Mouse (Mus musculus) lung, adult 2 months (tissue): ENCODE results near the gene Ccnyl1. TPM values are rescaled to one million over a fixed set of nuclear protein-coding genes. Genes with fewer than 3 reads are reported as not detected.

Source experiments
- DNase-seq: peaks from one replicate; pipeline ENCODE4 v3.0.0; 2022
- H3K4me1 ChIP-seq: fragments of 200-500 bp; 2 replicates; pipeline ENCODE4 v1.6.1; 2011; ENCODE audit warnings: low read length; ENCODE audit not compliant: control insufficient read depth, insufficient read depth
- H3K4me3 ChIP-seq: fragments of 200-500 bp; replicated peaks from 2 replicates; pipeline ENCODE3; 2011; ENCODE audit warnings: low read depth, mild to moderate bottlenecking, control low read depth, low read length; ENCODE audit errors: extremely low read depth
- CTCF ChIP-seq: fragments of 200-500 bp; IDR thresholded peaks from 2 replicates; pipeline ENCODE4 v1.5.1; 2011; ENCODE audit warnings: mild to moderate bottlenecking, low read length, control low read depth; ENCODE audit not compliant: insufficient read depth
- POLR2A ChIP-seq: fragments of 200-500 bp; IDR thresholded peaks from 2 replicates; pipeline ENCODE4 v1.6.1; 2011; ENCODE audit warnings: low read depth, mild to moderate bottlenecking, control low read depth, low read length, borderline replicate concordance; ENCODE audit errors: extremely low read depth
- WGBS: fragments of 180-500 bp; shearing (Covaris S2); methylation state at CpG from one replicate; pipeline ENCODE4 v1.1.7; 2018; 5-methylcytosine and 5-hydroxymethylcytosine counted together
- polyA plus RNA-seq: library from polyadenylated mRNA; depleted of rRNA; stranded (reverse); fragments of >200 nt; gene quantifications from 2 replicates; pipeline ENCODE4 v1.2.3, GENCODE M21; 2012

The Ccnyl1 gene
- polyA plus RNA-seq, 1 experiment, result 26.8 TPM

- DNase-seq, result no peak
- Histone ChIP-seq H3K4me1 (no peaks in the 10 kb centered on the region), H3K4me3 (no peak overlapping the region)
- no peak for TF ChIP-seq CTCF
- no peak for TF ChIP-seq POLR2A
- whole genome bisulfite sequencing, result 87% methylated on average over 2 of the region's 2 CpGs
Measured at GRCm38 (mm10) chr1:64667111-64667633, 23.1 kb upstream of the Ccnyl1 start.

DNA sequence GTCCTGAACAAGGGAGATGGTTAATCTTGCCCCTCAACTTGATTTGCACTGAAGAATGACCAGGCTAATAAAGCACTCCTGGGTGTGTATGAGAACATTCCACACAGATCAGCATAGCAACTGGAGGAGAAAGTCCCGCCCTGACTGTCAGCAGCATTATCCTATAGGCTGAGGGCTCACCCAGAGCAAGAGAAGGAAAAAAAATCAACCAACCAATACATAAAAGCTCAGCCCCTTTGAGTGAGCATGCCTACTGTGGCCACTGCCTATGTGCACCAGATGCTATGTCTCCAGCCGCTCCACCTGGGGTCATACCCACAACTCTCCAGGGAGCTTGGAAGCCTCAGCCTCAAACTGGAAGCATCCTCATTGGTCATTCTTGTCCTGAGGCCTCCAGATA lies 20.8 kb upstream of the Ccnyl1 start:
- H3K4me3 ChIP-seq, result no peak overlapping the region
- DNase-seq, result no peak
- WGBS, result 91% methylated on average over 2 of the region's 2 CpGs
- H3K4me1 ChIP-seq, result no peaks in the 10 kb centered on the region
- TF ChIP-seq CTCF, result no peak
- TF ChIP-seq POLR2A, result no peak

DNA sequence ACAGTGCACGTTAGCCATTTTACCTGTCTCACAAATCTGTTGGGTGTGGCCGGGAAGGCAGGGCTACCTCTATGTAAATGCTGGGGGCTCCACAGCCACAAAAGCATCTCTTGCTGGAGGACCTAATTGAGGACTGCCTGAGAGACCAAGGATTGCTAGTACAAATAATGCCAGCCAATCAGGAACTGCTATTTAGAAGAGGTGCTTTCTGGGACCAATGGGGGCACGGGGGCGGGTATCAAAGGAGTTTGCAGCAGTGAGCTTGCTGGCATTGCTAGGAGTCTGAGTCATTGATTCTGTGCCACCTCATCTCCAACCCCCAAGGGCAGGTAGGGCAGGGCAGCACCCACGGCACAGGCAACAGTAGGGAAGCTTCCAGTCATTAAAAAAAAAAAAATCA lies 16.3 kb upstream of the Ccnyl1 start:
- Histone ChIP-seq H3K4me1 (no peaks in the 10 kb centered on the region), H3K4me3 (no peak overlapping the region)
- WGBS, result 92% methylated on average over 5 of the region's 5 CpGs
- TF ChIP-seq POLR2A (no peak), CTCF (no peak)
- no peak for DNase-seq

DNA sequence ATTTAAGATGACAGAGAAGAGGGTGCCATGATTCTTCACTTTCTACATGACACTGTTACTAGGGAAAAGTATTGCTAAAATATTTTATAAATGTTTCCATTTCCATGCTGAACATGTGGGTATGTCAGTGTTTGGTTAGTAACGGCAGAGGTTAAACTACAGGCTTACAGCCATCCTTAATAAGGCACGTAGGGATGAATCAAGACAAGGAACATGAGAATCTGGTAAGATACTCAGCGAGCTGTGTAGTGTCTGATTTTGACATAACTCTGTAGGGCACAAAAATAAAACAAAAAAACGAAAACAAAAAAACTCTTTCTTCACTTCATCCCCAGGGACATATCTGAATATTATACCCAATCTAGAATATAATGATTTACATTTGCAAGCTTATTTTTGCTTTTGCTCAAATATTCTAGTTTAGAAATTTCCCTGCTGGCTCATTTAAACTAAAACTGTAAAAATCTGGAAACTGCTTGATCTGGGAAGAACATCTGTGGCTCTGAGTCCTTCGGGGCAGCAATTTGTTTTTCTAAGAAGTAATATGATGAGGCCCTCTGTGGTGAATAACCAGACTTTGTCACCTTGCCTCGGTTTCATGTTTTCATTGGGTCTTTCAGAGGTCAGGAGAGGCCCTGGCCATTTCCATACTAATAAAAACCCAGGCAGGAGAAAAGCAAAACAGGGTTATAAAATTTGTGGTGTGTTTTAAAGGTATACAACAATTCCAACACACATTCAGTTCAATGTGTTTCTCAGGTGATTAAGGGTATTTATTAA lies 14.0 kb upstream of the Ccnyl1 start:
- TF ChIP-seq POLR2A (no peak), CTCF (no peak)
- H3K4me1 ChIP-seq, result no peaks in the 10 kb centered on the region
- 60% methylated on average over 6 of the region's 6 CpGs for WGBS
- DNase-seq, result no peak
- H3K4me3 ChIP-seq, result no peak overlapping the region

GRCm38 (mm10) chr1:64681499-64681898 lies 8.8 kb upstream of the Ccnyl1 start:
- no peak for TF ChIP-seq CTCF
- no peak for TF ChIP-seq POLR2A
- 90% methylated on average over 3 of the region's 3 CpGs for WGBS
- no peak for DNase-seq
- no peaks in the 10 kb centered on the region for H3K4me1 ChIP-seq
- no peak overlapping the region for H3K4me3 ChIP-seq

DNA sequence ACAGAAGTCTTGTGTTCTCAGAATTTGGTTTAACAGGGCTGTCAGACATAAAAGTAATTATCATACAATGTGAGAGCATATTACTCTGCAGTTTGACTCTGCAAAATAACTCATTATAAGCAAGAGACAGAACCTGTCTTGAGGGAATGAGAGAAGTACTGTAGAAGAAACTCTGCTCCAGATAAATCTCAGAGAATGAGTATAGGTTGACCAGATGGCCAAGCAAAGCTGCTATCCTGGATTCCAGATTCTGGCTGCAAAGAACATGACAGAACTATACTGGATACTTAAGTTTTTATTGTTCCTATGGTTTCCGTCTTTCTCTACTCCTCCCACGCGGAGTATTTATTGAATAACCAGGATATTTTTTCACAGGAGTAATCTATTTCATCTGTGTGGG lies 7.2 kb upstream of the Ccnyl1 start:
- 97% methylated on average over 3 of the region's 3 CpGs for WGBS
- TF ChIP-seq POLR2A (no peak), CTCF (no peak)
- Histone ChIP-seq H3K4me3 (no peak overlapping the region), H3K4me1 (no peaks in the 10 kb centered on the region)
- no peak for DNase-seq

- 95% methylated on average over 2 of the region's 2 CpGs for WGBS
- TF ChIP-seq CTCF (no peak), POLR2A (no peak)
- H3K4me3 ChIP-seq, result no peak overlapping the region
- no peaks in the 10 kb centered on the region for H3K4me1 ChIP-seq
- no peak for DNase-seq
Measured at GRCm38 (mm10) chr1:64684440-64684839, 5.8 kb upstream of the Ccnyl1 start.

DNA sequence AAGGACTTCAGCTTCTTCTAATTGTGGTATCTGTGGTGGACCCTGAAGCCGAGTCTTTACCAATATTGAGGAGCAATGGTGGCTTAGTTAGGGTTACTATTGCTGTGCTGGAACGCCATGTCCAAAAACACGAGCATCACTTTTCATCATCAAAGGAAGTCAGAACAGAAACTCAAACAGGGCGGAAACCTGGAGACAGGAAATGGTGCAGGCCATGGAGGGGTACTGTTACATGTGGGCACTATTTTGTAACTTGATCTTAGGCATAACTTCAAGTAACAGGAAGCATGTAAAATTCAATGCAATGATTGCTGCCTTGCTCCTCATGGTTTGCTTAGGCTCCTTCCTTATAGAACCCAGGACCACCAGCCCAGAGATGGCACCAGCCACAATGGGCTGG lies 2.2 kb upstream of the Ccnyl1 start:
- TF ChIP-seq POLR2A (no peak), CTCF (no peak)
- WGBS, result 67% methylated on average over 4 of the region's 4 CpGs
- Histone ChIP-seq H3K4me1 (peaks cover 3% of the 10 kb centered on the region), H3K4me3 (no peak overlapping the region)
- DNase-seq, result no peak

DNA sequence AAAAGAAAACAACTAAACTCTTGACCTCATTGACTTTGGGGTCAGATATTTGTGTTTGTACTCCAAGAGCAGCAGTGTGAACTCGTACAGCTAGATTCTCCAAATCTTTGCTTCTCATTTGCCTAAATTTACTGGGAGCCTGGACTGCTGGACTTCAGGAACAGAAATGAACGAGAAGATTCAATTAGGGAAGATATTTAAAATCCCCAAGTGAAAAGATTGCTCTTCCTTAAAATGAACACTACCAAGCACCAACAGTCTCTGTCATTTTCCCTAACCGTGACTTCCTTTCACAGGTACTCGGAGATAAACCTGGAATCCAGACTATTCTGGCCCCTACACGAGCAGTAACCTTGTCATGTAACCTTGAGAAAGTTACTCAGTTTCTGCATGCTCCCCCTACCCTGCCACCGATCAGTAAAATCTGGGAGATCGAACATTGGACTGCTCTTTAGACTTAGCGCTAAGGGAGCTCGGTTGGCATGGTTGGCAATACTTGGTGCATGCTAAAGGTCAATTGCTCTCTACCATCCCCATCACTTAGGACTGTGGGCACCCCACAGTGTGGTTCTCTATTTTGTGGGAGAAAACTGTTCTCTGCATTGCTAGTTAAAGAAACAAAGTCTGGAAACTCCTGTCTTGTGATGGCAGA lies 568 bp upstream of the Ccnyl1 start:
- Histone ChIP-seq H3K4me1 (peaks cover 3% of the 10 kb centered on the region), H3K4me3 (no peak overlapping the region)
- TF ChIP-seq POLR2A, result no peak
- no peak for TF ChIP-seq CTCF
- WGBS, result 18% methylated on average over 9 of the region's 9 CpGs
- no peak for DNase-seq
